Comparison of ENCODE assay signal across 8 mouse cellular contexts in genomic region chr12:116625391-116626281, GRCm38 (mm10).
DNase-seq lines count a peak whose midpoint lies in the region; ATAC-seq and TF ChIP-seq lines count a peak whose summit lies in the region.

No protein-coding gene starts in this region.

- no peaks in the 10 kb centered on the region for H3K36me3 ChIP-seq in kidney, postnatal 0 days (ENCODE audit: insufficient read depth, low read length)

- no peaks in the 10 kb centered on the region for H3K4me1 ChIP-seq in kidney, postnatal 0 days (replicated peaks; ENCODE audit: insufficient read depth, low read length)

- ATAC-seq in frontal cortex, adult (ENCODE audit: low TSS enrichment) = peak; percentile 10; the same call in 1 of the 2 replicates
- ATAC-seq in kidney, postnatal 0 days (replicated peaks; ENCODE audit: low FRiP score, low read depth) = peak; percentile 53; the same call in 1 of the 2 replicates

- no peak overlapping the region for H3K4me3 ChIP-seq in kidney, postnatal 0 days (replicated peaks; ENCODE audit: low read depth, low read length)

- no peak overlapping the region for H3K27ac ChIP-seq in kidney, postnatal 0 days

- WGBS in kidney, postnatal 0 days = 53% methylated on average over 9 of the region's 9 CpGs

- no peak overlapping the region for H3K9ac ChIP-seq in kidney, postnatal 0 days (ENCODE audit: low read depth, low read length)

- TF ChIP-seq CTCF in kidney, postnatal 0 days (IDR thresholded peaks at IDR 0.05; ENCODE audit: low read depth) = peak; percentile 84

- no peaks in the 10 kb centered on the region for H3K9me3 ChIP-seq in kidney, postnatal 0 days (replicated peaks; ENCODE audit: low read length)

- peak; percentile 25 to 36 for DNase-seq in adrenal gland, adult 18-20 months (ENCODE audit: low spot score in 2 of 2)
- DNase-seq in adrenal gland, postnatal 4 days (ENCODE audit: low spot score in 2 of 2) = no peak
- peak; percentile 58 to 64 for DNase-seq in B cell, adult 2 months
- DNase-seq in cerebellum, adult 8-10 months = peak; percentile 63
- DNase-seq in kidney, postnatal 0 days (ENCODE audit: low spot score) = peak; percentile 57
- peak; percentile 46 for DNase-seq in lung, postnatal 14 days
- DNase-seq in right cerebral cortex, adult 2 months (ENCODE audit: low spot score in 2 of 2) = peak; percentile 70 to 75

- no peaks in the 10 kb centered on the region for H3K27me3 ChIP-seq in kidney, postnatal 0 days (ENCODE audit: insufficient read depth, low read length)

- no peak overlapping the region for H3K4me2 ChIP-seq in kidney, postnatal 0 days (ENCODE audit: low read length)

Comparison
In these comparisons a context has a peak if more than half of its experiments do, and no peak if none do; other contexts are left out.
1. DNase-seq: peak in adrenal gland, adult 18-20 months (2 of 2), B cell, adult 2 months (2 of 2), cerebellum, adult 8-10 months (single experiment), kidney, postnatal 0 days (single experiment), lung, postnatal 14 days (single experiment) and right cerebral cortex, adult 2 months (2 of 2); none in adrenal gland, postnatal 4 days (0 of 2).